Mouse (Mus musculus): Measurements from ENCODE around the gene Ophn1.
A peak's percentile ranks its signal among the peaks of the same experiment; 100 is the strongest.

The Ophn1 gene

DNA sequence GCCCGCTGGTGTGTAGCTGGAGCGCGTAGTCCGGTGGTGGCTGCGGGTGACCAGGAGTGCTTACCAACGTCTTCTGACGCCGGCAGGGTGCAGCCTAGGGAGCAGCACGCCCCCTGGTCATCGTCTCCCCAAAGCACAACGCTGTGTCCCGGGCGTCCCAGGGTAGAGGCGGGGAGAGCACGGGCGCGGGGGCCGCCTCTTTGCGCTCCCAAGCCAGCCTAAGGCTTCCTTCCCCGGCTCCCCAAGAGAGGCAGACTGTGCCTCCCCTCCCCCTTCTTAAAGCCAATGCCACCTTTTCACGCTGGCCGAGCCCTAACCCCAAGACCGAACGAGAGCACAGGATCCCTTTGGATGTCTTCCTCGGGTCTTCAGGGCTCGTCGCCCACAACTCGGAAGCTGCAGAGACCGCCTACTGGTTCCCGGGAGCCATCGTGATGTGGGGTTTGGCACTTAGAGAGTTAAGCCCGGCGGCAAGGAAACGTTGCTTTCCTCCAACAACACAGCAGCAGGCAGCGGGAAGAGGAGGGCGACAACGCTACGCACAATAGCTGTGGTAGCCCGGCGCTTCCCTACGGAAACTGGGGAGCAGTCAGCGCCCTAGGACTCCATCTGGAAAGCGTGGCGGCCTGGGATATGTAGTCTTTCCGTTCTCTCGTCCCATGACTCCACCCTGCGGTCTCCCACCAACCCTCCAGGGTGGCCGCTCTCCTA lies at the start of gene Ophn1:
Gene Ophn1, minus strand, starts transcription at position 620 of the 711 bp plus-strand sequence.
- peak; percentile 41 to 61 for DNase-seq (ENCODE audit: low spot score in 2 of 2)

DNA sequence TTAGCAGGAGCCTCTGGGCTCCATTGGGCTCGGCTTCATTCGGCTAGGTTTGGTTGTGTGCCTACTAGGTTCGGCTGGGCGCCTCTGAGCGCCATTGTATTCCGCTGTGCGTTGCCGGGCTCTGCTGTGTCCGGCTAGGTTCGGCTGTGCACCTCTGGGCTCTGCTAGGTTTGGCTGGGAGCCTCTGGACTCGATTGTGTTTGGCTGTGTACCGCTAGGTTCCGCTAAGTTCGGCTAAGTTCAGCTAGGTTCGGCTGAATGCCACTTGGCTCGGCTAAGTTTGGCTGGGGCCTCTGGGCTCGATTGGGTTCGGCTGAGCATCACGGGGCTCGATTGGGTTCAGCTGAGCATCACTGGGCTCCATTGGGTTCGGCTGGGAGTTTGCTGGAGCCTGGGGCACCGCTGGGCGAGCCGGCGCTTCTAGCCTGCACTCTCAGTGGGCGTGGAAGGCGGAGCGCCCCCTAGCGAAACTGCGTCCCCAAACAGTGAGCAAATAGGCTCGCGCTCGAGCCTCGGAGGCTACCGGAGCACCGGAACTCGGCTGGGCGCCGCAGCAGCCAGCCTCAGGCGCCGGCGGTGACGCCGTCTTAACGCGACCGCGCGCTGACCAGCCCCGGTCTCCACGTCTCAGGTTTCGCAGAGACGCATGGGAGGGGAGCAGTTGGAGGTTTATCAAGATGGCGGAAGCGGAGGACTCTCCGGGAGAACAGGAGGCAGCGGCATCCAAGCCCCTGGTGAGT lies 46.9 kb upstream of the Ophn1 start:
- DNase-seq (ENCODE audit: low spot score in 2 of 2), result peak; percentile 79 to 86

DNA sequence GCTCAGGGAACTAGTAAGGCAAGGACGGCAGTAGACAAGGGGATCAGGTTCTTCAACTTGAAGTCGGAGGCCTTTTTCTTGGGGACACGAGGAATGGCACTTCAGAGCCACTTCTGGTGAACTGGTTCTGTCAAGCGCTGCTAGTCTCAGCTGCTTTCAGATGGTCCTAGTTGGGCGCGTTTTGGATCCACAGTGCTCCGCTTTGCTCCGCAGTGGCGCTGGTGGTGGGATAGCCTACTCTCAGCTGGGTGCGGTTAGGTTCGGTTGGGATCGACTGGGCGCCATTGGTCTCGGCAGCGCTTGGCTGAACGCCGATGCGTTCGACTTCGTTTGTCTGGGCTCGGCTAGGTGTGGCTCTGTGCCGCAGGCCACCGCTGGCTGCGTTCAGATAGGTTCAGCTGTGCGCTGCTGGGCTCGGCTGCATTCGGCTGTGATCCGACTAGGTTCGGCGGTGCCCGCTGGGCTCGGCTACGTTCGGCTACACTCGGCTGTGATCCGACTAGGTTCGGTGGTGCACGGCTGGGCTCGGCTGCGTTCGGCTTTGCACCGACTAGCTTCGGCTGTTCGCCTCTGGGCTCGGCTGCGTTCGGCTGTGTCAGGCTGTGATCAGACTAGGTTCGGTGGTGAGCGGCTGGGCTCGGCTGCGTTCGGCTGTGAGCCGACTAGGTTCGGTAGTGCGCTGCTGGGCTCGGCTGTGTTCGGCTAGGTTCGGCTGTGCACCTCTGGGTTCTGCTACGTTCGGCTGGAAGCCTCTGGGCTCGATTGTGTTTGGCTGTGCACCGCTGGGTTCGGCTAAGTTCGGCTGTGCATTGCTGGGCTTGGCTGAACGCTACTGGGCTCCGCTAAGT lies 46.1 kb upstream of the Ophn1 start:
- peak; percentile 94 to 98 for DNase-seq (ENCODE audit: low spot score in 2 of 2)

DNA sequence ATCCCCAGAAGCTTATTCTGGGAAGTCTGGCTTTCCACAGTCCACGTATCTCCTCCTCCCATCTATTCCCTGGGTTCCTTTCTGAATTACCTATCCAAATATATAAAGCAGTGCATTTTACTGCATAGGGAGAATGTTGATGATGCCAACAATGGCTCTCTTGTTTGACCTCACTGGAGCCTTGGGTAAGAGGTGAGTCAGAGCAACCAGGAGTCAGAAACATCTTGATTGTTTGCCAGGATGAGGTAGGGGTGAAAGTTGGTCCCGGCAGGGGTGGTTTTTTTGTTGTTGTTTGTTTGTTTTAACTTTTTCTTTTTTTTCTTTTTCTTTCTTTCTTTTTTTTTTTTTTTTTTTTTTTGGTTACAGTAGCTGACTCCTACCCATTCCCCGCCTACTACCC lies 45.3 kb upstream of the Ophn1 start, which contains the start of gene Yipf6:
Gene Yipf6, plus strand, starts transcription at position 216 of the 400 bp plus-strand sequence.
- no peak for DNase-seq (ENCODE audit: low spot score in 2 of 2)

DNA sequence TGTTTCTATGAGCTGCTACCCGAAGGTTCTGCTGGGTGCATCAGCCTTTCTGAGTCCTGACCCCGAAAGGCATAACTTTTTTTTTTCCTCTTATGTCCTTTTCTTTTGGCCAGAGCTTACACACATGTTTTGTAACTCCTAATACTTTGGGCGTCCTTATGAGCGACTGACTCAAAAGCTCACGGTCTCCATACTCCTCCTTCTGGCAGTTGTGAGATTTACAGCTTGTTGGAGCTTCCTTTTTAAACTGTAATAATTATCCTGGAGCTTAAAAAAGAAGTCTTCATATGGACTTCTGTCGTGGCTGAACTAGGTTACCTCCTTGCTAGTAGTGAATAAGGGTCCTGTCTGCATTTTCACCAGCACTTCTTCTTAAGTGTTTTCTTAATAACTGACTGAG lies 28.6 kb upstream of the Ophn1 start:
- peak in 1 of 2 experiments; percentile 6 for DNase-seq (ENCODE audit: low spot score in 2 of 2)

DNA sequence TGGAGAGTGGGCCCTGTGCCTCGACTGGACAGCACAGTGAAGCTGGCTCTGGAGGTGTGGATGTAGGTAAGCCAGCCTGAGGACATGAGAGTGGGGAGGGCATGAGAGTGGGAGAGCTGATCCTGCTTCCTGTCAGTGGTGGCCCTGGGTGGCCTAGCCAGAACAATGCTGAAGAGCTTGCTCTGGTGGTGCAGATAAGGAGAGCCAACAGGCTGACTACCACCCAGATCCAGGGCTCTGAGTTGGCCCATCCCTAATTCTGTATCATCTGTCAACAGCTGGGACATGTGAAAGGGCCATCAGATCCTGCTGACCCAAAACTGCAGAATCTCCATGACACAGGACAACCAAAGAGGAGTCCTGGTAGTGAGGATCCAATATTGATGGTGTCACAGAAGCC lies 18.1 kb upstream of the Ophn1 start:
- no peak for DNase-seq (ENCODE audit: low spot score in 2 of 2)

DNA sequence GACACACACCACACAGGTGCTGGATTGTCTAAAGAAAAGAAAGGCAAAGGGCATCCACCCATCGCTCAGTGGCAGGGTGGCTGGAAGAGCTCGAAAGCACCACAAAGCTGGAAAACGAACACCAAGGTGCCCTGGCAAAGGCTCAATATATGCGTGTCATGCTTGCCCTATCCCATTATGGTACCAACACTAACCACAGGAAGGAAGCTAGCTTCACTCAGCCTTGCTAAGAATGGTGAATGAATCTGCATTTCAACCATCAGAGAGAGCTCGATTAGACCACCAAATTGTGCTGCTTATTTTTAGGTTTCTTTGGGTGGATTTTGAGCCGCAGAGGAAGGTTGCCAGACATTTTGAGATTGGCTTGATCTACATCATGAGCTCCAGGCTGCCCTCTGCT lies 13.4 kb upstream of the Ophn1 start:
- no peak for DNase-seq (ENCODE audit: low spot score in 2 of 2)

DNA sequence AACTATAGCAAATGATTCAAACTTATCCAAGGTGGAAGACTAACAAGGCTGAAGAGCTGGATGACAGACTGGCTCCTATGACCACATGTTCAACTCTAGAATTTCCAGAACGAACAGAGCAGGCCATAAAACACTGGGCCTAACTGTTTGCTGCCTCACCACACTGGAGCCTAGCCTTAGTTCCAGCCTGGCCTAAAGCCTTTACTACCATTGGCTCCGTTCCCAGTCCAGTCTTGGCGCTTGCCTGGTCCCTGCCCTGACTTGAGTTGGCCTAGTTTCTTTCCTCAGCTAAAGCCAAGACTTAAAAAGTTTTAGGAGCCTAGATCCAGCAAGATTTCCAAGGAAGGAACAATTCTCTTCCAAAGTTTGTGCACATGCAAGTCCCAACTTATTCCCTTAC lies 7.5 kb upstream of the Ophn1 start:
- no peak for DNase-seq (ENCODE audit: low spot score in 2 of 2)

DNA sequence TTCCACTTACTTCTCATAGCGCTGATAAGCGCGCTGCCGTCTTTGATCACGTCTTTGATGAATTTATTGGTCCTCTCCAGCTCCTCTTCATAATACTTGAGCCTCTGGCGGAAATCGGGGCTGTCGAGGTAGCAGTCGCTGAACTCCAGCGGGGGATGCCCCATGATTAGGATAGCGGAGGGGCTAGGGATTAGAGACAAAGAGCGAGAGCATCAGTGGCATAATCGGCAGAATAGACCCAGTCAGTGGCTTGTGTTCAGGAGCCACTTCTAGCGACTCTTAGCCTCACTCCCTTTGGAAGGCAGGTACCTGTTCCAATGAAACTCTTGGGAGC lies 786 bp downstream of the Ophn1 start:
- DNase-seq (ENCODE audit: low spot score in 2 of 2), result no peak

DNA sequence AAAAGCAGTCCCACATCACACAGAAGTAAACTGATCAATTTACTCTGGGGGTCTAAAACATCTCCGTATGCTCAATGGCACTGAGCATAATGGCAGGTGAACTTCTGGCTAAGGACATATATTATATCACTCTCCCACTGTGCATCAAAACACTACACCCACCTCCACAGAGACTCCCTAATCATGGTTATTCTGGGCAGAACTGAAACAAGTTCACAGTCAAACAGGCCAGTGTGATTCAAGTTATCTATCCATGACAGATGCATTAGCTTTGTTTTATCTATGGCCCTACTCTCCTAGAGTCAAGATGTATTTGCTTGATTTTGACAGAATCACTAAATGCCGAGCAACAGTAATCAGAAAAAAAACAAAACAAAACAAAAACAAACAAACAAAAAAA lies 8.8 kb downstream of the Ophn1 start:
- DNase-seq (ENCODE audit: low spot score in 2 of 2), result no peak

DNA sequence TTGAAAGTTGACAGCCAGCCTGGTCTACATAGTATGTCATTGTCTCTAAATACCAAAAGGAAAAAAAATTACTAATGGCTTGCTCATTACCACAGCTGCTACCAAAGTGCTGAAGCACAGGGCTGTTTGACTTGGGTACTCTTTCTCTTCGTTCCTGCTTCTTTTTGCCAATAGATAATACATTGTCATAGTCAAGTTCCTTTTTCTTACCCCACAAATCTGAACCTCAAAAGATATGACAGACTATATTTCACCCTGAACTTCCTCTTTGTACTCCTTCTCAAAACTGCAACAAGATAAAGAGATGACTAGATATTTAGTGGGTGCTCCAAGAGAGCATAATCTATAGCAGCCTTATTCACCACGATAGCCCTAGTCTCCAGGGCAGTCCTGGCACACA lies 9.7 kb downstream of the Ophn1 start:
- DNase-seq (ENCODE audit: low spot score in 2 of 2), result no peak

DNA sequence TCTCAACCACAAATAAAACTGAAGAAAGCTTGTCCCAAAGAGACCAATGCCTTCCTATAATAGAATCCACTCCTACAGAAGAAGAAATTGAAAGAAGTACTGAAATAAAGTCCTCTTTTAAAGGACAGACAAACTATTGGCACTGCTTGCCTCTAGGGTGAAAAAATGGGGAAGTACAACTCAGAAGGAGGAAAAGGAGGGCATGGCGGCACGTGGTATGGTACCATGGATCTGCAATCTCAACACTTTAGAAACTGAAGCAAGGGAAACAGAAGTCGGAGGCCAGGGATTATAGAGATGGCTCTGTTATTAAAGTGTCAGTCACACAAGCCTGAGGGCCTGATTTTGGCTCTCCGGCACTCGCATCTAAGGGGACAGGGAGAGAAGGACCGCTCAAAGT lies 10.5 kb downstream of the Ophn1 start:
- no peak for DNase-seq (ENCODE audit: low spot score in 2 of 2)

DNA sequence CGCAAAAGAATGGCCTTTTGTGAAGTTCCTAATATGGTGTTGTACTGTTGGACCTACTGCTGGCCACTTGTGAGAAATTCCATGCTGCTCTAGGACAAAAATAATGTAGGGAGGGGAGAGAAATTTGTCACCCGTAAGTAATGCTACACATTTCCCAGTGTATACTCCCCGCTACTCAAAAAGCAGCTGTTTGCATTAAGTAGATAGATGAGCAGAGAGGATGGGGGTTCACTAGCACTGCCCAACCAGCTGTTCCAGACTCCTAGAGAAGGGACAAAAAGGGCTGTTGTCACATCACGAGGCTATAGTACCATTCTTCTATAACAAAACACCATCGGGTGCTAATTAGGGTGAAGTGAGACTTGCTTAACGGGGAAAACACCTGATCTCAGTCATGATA lies 15.7 kb downstream of the Ophn1 start:
- no peak for DNase-seq (ENCODE audit: low spot score in 2 of 2)

DNA sequence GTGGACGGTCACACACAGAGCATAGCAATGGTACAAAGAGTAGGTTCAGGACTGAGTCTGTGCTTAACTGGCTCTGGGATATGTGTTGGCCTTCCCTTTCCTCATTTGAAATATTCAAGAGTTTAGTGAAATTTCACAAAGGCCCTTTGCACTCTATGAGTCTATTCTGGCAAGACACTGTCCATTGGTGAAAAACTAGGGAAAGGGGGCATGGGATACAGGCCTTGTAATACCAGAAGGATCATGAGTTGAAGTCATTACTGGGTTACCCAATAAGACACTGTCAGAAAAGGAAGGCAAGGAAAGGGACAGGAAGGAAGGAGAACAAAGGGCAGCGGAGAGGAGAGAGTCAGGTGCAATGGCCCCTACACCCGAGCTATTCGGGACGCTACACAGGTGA lies 16.7 kb downstream of the Ophn1 start:
- DNase-seq (ENCODE audit: low spot score in 2 of 2), result no peak

DNA sequence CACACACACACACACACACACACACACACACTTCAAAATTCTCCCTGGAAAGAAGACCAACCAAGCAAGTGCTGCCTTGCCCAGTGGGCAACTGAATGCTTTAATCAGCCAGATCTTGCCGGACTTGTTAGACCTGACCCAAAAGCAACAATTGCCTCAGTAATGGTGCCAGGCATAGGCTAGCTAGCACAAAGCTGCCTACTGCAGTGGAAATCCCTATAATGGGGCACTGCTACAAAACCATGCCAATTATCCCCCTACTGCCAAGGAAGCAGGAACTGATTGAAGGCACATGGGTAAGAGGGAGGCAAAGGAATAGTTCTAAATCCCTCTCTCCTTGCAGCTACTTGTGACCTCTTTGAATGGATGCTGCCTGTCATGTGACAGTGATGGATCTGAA lies 18.8 kb downstream of the Ophn1 start:
- DNase-seq (ENCODE audit: low spot score in 2 of 2), result no peak

DNA sequence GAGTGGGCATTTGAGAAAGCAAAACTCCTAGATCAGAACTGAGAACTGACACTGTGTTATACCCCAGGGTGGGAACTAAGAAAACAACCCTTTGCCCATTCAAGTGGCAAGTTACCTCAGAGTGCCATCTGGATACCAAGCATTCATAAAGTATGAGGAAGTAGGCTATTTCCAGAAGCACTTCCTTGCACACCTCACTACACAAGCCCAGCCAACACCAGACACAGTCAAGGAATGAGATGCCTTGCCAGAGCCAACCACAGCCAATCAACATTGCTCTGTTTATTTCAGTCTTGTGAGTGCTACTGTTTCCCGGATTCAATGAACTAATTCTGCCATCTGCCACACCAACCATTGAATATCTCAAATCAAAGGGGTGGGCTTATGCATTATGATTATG lies 20.3 kb downstream of the Ophn1 start:
- no peak for DNase-seq (ENCODE audit: low spot score in 2 of 2)

DNA sequence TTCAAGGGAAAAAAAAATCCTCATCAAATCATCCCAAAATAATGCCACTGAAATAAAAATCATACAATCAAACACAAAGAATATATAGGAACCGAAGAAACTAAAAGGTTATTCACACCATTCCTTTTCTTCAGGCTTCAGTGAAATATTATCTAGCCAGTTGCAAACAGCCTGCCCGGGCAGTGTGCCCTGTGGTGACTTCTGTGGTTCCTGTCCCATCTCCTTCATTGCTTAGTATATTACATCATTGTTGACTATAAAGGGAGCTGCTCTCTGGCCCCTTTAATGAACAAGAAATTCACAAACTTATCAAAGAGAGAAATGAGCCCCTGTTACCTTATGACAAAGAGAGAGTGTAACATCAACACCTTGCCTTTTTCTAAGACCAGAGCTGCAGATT lies 21.1 kb downstream of the Ophn1 start:
- DNase-seq (ENCODE audit: low spot score in 2 of 2), result no peak

DNA sequence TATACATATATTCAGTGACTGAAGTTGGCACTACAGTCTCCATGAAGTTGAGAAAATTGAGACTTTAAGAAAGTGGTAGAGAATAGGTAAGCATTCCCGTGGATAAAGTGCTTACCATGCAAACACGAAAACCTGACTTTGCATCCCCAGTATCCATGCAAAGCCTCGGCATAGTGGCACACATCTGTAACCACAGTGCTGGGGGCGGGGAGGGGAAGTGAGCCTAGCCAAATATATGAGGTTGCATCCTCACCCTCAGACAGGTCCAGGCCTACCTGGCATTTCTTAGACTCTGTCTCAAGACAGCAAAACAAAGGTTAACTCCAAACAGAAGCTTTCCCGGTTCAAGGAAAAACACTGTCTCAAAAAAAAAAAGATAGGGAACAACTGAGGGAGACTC lies 21.7 kb downstream of the Ophn1 start:
- no peak for DNase-seq (ENCODE audit: low spot score in 2 of 2)

DNA sequence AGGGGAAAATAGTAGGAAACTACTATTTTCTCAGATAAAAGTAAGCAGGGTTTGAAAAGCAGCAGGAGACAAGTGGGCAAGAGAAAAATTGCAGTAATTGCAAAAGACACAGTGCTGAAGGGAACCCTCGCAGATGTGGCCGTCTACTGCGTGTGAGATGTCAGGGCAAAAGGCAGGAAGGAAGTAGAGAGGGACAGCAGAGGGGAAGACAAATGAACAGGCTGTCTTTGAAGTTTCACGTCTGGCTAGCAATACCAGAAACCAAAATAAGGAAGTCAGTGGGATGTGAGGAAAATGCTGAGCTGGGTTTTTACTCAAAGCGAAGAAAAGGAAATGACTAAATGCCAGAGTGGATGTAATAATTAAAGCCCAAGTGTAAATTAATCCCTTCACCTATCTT lies 30.7 kb downstream of the Ophn1 start:
- no peak for DNase-seq (ENCODE audit: low spot score in 2 of 2)

DNA sequence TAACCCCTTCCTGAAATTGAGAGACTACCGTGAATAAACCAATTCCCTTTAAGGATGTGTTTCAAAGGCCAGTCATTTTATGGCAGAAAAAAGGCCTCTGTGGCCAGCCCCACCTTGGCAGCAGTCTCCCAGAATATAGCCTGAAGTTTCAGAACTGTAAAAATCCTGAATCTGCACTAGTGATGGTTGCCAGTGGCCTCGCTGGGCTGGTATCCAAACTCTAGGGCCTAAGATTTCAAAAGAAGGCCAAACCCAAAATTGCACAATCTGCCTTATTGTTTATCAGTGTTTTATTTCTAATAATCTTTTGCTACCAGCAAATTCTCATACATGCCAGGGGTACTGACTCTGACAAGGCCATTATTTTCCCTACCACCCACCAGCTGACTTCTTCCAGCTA lies 34.8 kb downstream of the Ophn1 start:
- DNase-seq (ENCODE audit: low spot score in 2 of 2), result no peak

DNA sequence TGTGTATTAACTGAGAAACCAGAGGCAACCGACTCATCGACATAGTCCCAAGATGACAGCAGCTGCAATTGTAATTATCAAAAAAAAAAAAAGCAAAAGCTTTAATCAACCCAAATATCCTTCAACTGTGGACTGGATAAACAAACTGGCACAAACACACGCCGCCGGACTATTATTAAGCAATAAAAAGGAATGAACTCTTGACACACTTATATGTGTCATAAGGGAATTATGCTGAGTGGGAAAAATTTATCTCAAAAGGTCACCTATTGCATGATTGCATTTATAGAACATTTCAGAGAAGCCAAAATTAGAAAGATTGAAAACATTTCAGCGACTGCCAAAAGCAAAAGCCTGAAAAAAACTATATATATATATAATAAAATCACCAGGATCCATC lies 40.0 kb downstream of the Ophn1 start:
- DNase-seq (ENCODE audit: low spot score in 2 of 2), result no peak

DNA sequence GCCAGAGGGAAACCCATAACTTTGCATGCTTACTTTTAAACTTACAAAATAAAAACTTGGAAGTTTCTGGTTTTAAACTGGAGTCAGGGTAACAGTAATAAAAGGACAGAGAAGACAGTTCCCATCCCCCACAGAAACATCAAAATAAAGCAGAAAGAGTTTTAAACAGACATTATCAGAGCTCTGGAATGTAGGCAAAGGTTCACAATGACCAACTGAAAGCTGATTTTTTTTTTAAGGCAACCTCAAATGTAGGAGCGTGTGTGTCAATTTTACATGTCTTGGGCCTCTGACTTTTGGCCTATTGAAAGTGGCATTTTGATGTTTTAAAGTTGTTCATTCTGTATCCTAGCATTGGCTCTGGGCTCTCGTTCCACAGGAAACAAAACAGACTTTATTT lies 49.2 kb downstream of the Ophn1 start:
- DNase-seq (ENCODE audit: low spot score in 2 of 2), result no peak

DNA sequence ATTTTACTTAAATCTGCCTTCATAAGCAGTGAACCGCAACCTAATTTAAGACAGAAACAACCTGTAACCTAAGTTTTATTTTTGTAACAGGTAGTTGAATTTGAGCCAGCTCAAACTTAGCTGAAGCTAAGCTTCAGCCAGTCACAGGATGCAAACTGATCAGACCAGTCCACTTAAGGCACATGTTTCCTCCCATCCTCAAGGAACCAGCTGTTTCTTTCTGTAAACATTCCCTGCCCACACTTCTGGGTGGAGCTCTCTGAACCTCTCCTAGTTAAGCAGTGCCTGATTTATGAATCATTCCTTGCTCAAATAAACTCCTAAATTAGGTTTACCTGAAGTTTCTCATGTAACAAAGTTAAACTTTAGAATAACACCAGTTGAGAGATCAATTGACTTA lies 54.8 kb downstream of the Ophn1 start:
- no peak for DNase-seq (ENCODE audit: low spot score in 2 of 2)

Measured in frontal cortex, postnatal 25 days (tissue).